Mouse (Mus musculus) bone marrow, adult 2 months (tissue): ENCODE measurements around the gene C530008M17Rik.

Experiments used
- CTCF ChIP-seq: fragments of 200-500 bp; IDR thresholded peaks from 2 replicates; pipeline ENCODE4 v1.5.1; 2011; ENCODE audit warnings: low read length, control low read depth; ENCODE audit not compliant: control insufficient read depth, insufficient read depth
- POLR2A ChIP-seq: fragments of 200-500 bp; IDR thresholded peaks from 2 replicates; pipeline ENCODE4 v1.6.1; 2011; ENCODE audit warnings: low read depth, mild to moderate bottlenecking, control low read depth, low read length, borderline replicate concordance; ENCODE audit not compliant: control insufficient read depth

DNA sequence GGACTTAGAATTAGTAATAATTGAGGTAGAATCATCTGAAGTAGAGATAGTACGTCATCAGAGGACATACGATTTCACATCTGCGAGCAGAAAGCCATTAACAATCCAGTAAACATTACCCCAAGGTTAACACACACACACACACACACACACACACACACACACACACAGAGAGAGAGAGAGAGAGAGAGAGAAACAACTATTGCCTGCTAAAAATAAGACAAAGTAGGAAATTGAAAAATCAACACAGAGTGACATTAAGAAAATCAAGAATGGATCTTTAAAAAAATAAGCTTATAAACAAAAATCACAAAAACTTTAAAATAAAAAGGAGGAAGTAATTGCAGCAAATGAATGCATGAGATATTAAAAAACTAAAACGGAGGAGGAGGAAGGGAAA, 6.4 kb upstream of the C530008M17Rik start:
- TF ChIP-seq POLR2A: no peak
- TF ChIP-seq CTCF: no peak
